Mouse (Mus musculus): Measurements from ENCODE around the gene Vmn1r117. TPM values are rescaled to one million over a fixed set of nuclear protein-coding genes. Genes with fewer than 3 reads are reported as not detected.

Vmn1r117 gene
- not detected in 2 replicates for polyA plus RNA-seq (2021; fragmentation: Nextera tagmentation)
- long read RNA-seq, experiment 1, result 0 reads
- long read RNA-seq, experiment 2, result 0 reads

DNA sequence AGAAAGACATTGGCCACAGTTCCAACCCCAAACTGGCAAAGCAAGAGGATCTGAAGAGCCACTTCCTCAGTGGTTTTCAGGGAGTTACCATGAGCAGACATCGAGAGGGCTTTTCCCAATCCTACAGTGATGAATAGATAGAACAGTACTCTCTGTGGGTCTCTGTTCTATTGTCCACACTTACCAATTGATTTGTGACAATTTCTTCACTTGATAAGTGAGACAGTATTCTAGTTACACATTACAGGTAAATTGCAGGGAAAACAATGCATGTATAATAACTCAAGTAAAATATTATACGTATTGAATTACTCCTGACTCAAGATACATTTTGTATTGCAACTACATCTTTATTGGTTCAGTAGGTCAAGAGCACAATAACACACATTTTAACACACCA lies at the start of gene Vmn1r117:
Vmn1r117 (minus strand) TSS at position 101 of the 400 bp plus-strand sequence.

GRCm38 (mm10) chr7:20912247-20912646 lies 28.3 kb upstream of the Vmn1r117 start, which contains the start of gene Vmn1r118:
TSS of gene Vmn1r118 (minus strand) at chr7:20912347.

DNA sequence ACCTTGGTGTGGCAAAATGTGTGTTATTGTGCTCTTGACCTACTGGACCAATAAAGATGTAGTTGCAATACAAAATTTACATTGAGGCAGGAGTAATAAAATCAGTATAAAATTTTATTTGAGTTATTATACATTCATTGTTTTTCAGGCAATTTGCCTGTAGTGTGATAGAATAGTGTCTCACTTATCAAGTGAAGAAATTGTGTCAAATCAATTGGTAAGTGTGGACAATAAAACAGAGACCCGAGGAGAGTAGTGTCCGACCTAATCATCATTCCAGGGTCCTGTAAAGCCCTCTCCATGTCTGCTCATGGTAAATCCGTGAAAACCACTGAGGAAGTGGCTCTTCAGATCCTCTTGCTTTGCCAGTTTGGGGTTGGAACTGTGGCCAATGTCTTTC lies 12.0 kb downstream of the Vmn1r117 start, which contains the start of gene Vmn1r116:
Vmn1r116 (plus strand) TSS at position 301 of the 400 bp plus-strand sequence.

GRCm38 (mm10) chr7:20844885-20845284 lies 39.0 kb downstream of the Vmn1r117 start, which contains the start of gene Vmn1r115:
TSS of gene Vmn1r115 (minus strand) at chr7:20844985.

Other genes with a start within 250 kb of the Vmn1r117 start
- gene Vmn1r107, start 215.2 kb downstream of the Vmn1r117 start, polyA plus RNA-seq (2021; fragmentation: Nextera tagmentation), result not detected in 2 replicates
- gene Vmn1r111, start 180.9 kb downstream of the Vmn1r117 start, polyA plus RNA-seq (2021; fragmentation: Nextera tagmentation), result not detected in 2 replicates
- gene Gm10668, start 153.5 kb downstream of the Vmn1r117 start, polyA plus RNA-seq (2021; fragmentation: Nextera tagmentation), result not detected in 2 replicates
- gene Vmn1r112, start 112.9 kb downstream of the Vmn1r117 start, polyA plus RNA-seq (2021; fragmentation: Nextera tagmentation), result not detected in 2 replicates
- gene Vmn1r113, start 96.8 kb downstream of the Vmn1r117 start, polyA plus RNA-seq (2021; fragmentation: Nextera tagmentation), result not detected in 2 replicates
- not detected in 2 replicates for gene Vmn1r114, start 71.9 kb downstream of the Vmn1r117 start, polyA plus RNA-seq (2021; fragmentation: Nextera tagmentation)
- gene Vmn1r115, start 39.1 kb downstream of the Vmn1r117 start, polyA plus RNA-seq (2021; fragmentation: Nextera tagmentation), result not detected in 2 replicates
- not detected in 2 replicates for gene Vmn1r116, start 11.9 kb downstream of the Vmn1r117 start, polyA plus RNA-seq (2021; fragmentation: Nextera tagmentation)
- gene Vmn1r118, start 28.2 kb upstream of the Vmn1r117 start, polyA plus RNA-seq (2021; fragmentation: Nextera tagmentation), result not detected in 2 replicates
- not detected in 2 replicates for gene Vmn1r119, start 128.3 kb upstream of the Vmn1r117 start, polyA plus RNA-seq (2021; fragmentation: Nextera tagmentation)
- not detected in 2 replicates for gene Vmn1r120, start 169.7 kb upstream of the Vmn1r117 start, polyA plus RNA-seq (2021; fragmentation: Nextera tagmentation)
- gene Vmn1r121, start 214.4 kb upstream of the Vmn1r117 start, polyA plus RNA-seq (2021; fragmentation: Nextera tagmentation), result not detected in 2 replicates